Mouse (Mus musculus) layer of hippocampus, adult 2 months (tissue): ENCODE measurements at regions not wholly inside any gene's neighbourhood (a gene's known extent, or its start where the extent isn't known, plus 50 kb on each side); places are given as distances from the start of the nearest gene placed in this dataset.
"Not testable (repeated sequence)": the region's sequence is repeated elsewhere in the genome, so short reads cannot be mapped to it uniquely, and the experiment has no call there.

Source experiments
- DNase-seq, 2 experiments: peaks; one replicate each; pipeline ENCODE4 v3.0.0; 2022; ENCODE audit warnings: low spot score in 2 of 2
- H3K27ac ChIP-seq: fragments of 200-600 bp; 2 replicates; pipeline ENCODE4 v1.8.1; 2022
- H3K4me3 ChIP-seq: fragments of 200-600 bp; 2 replicates; pipeline ENCODE4 v1.8.1; 2022; ENCODE audit warnings: mild to moderate bottlenecking
- CTCF ChIP-seq: fragments of 200-600 bp; conservative IDR thresholded peaks from 2 replicates; pipeline ENCODE4 v1.8.1; 2022; ENCODE audit warnings: antibody characterized with exemption, mild to moderate bottlenecking, moderate library complexity

- no peak overlapping the region for H3K4me3 ChIP-seq
- no peak for TF ChIP-seq CTCF
- DNase-seq: no peak
Measured at GRCm38 (mm10) chr10:96232889-96233288, 96.5 kb downstream of the Gm5426 start.

GRCm38 (mm10) chr10:96234564-96235412 is 98.4 kb downstream of the Gm5426 start:
- Histone ChIP-seq H3K27ac (no peak overlapping the region), H3K4me3 (no peak overlapping the region)
- no peak for TF ChIP-seq CTCF
- no peak for DNase-seq

More at GRCm38 (mm10) chr10:96232889-96233288, 96.5 kb downstream of the Gm5426 start:
- H3K27ac ChIP-seq: no peak overlapping the region

GRCm38 (mm10) chr10:96236031-96236430 is 99.6 kb downstream of the Gm5426 start:
- not testable (repeated sequence) for H3K4me3 ChIP-seq, DNase-seq, H3K27ac ChIP-seq

GRCm38 (mm10) chr10:96236777-96237373 is 100.5 kb downstream of the Gm5426 start:
- H3K4me3 ChIP-seq: no peak overlapping the region
- no peak for TF ChIP-seq CTCF
- no peak for DNase-seq
- no peak overlapping the region for H3K27ac ChIP-seq

GRCm38 (mm10) chr10:96237572-96238130 is 101.2 kb downstream of the Gm5426 start:
- Histone ChIP-seq H3K27ac (no peak overlapping the region), H3K4me3 (no peak overlapping the region)
- no peak for DNase-seq
- TF ChIP-seq CTCF: no peak

- no peak overlapping the region for H3K27ac ChIP-seq
- DNase-seq: no peak
- no peak overlapping the region for H3K4me3 ChIP-seq
- TF ChIP-seq CTCF: no peak
Measured at GRCm38 (mm10) chr10:96238251-96238650, 101.8 kb downstream of the Gm5426 start.

GRCm38 (mm10) chr10:96238850-96239249 is 102.4 kb downstream of the Gm5426 start:
- H3K27ac ChIP-seq: no peak overlapping the region
- H3K4me3 ChIP-seq: no peak overlapping the region
- no peak for TF ChIP-seq CTCF
- DNase-seq: no peak

GRCm38 (mm10) chr10:96240591-96240990 is 104.2 kb downstream of the Gm5426 start:
- no peak overlapping the region for H3K4me3 ChIP-seq
- DNase-seq: no peak
- no peak for TF ChIP-seq CTCF
- H3K27ac ChIP-seq: no peak overlapping the region

- DNase-seq: no peak
- TF ChIP-seq CTCF: no peak
Measured at GRCm38 (mm10) chr10:96253671-96254070, 117.3 kb downstream of the Gm5426 start.

GRCm38 (mm10) chr10:96254250-96254862 is 118.0 kb downstream of the Gm5426 start:
- Histone ChIP-seq H3K27ac (no peak overlapping the region), H3K4me3 (no peak overlapping the region)
- no peak for DNase-seq
- TF ChIP-seq CTCF: no peak

More at GRCm38 (mm10) chr10:96253671-96254070, 117.3 kb downstream of the Gm5426 start:
- Histone ChIP-seq H3K27ac (no peak overlapping the region), H3K4me3 (no peak overlapping the region)

GRCm38 (mm10) chr10:96257935-96258334 is 121.5 kb downstream of the Gm5426 start:
- no peak for TF ChIP-seq CTCF
- H3K27ac ChIP-seq: no peak overlapping the region
- no peak for DNase-seq
- H3K4me3 ChIP-seq: no peak overlapping the region

GRCm38 (mm10) chr10:96259242-96259641 is 122.8 kb downstream of the Gm5426 start:
- Histone ChIP-seq H3K27ac (no peak overlapping the region), H3K4me3 (no peak overlapping the region)
- no peak for TF ChIP-seq CTCF
- no peak for DNase-seq

GRCm38 (mm10) chr10:96259648-96260047 is 123.2 kb downstream of the Gm5426 start:
- no peak for TF ChIP-seq CTCF
- no peak for DNase-seq
- Histone ChIP-seq H3K27ac (no peak overlapping the region), H3K4me3 (no peak overlapping the region)
